Mouse (Mus musculus) embryonic stem cell, embryonic (primary cell): ENCODE data around the gene Cyth2.

Experiments
- CTCF ChIA-PET, 4 experiments: fragments of 300-600 bp in 2 of 4; fragments of 350-600 bp in 2 of 4; sonication (Branson Sonifier 250); formaldehyde crosslinking; loops; one replicate each; lab custom pipeline; 2022; ENCODE audit warnings: inconsistent platforms in 2 of 4; lab: Charles Lee
- POLR2A ChIA-PET, 4 experiments: fragments of 300-600 bp in 2 of 4; fragments of 350-600 bp in 2 of 4; sonication (Branson Sonifier 250); formaldehyde crosslinking; loops; one replicate each; lab custom pipeline; 2022; ENCODE audit warnings: antibody characterized with exemption in 4 of 4, inconsistent platforms in 1 of 4; lab: Charles Lee

Gene Cyth2

DNA sequence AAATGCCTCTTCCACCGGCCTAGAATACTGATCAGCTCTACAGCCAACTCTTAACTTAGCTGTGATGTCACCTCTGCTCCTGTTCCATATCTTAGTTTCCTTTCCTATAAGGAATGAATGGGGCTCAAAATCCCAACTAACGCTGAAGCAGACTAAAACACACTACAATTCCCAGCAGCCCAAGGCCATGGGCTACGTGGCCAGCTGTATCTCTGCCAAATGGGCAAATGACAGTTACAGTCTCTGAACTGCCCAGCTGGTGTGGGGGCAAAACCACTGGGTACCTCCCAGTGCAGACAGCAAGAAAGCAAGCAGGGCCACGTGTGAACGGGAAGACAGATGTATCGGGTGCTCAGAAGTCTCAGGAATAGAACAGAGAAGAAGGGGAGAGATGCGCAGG lies 12.2 kb upstream of the Cyth2 start:
- POLR2A ChIA-PET: interaction anchor here in 3 of 4 experiments (0.8 to 4.2 kb wide), 8 partner anchors 11 to 107 kb away, joined by 3 to 33 read pairs (median 3); partner anchors contain the start of gene Cyth2 (in 2 of the 3)
- CTCF ChIA-PET: interaction anchor here in 1 of 4 experiments (0.8 kb wide), 1 partner anchor 25 kb away, joined by 5 read pairs; no protein-coding TSS in a partner anchor

DNA sequence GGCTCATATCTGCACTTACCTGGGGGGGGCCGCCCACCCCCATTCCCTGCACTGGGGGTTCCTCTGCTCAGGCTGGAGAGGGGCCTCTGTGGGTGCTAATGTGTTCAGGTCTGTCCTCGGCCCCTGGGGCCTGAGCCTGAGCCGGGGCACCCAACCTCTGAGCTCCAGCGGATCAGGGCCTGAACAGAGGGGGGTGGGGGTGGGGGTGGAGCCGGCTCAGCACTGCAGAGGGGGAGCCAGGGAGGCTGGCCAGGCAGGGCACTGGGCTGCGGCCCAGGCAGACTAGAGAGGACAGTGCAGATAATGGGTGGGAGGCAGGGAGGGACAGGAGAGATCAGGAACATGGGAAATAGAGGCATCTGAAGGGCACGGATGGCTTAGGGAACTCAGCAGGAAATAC lies 10.2 kb upstream of the Cyth2 start, which contains the start of gene Kcnj14:
Kcnj14 (minus strand) TSS at position 185 of the 400 bp plus-strand sequence.
- ChIA-PET POLR2A (interaction anchor here in 3 of 4 experiments (0.6 to 4.3 kb wide), 5 partner anchors 9 to 24 kb away, joined by 3 to 33 read pairs (median 7); partner anchors contain the start of gene Cyth2 (in 3 of the 3)), CTCF (interaction anchor here in 2 of 4 experiments (1.2 to 1.6 kb wide), 2 partner anchors 23 kb away, joined by 3 to 5 read pairs; no protein-coding TSS in a partner anchor)

DNA sequence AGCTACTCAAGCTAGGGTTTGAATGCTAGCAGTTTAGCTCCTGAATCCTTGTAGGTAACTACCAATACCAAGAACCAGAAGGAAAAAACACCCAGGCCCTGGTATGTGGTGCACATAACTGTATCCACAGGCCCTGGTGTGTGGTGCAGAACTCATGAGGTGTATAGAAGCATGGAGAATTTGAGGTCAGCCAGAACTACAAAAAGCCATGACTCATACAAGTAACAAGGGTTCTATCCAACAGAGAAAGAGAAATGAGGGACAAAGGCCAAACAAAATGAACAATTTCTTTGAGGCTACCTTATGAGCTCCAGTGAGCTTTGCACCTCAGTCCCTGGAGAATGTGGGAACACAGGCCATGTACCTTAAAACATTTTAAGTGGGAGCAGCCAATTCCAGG lies 6.5 kb upstream of the Cyth2 start:
- ChIA-PET CTCF (interaction anchor here in 1 of 4 experiments (1.1 kb wide), 1 partner anchor 19 kb away, joined by 3 read pairs; no protein-coding TSS in a partner anchor), POLR2A (interaction anchor here in 2 of 4 experiments (1.1 to 4.3 kb wide), 4 partner anchors 9 to 52 kb away, joined by 3 to 26 read pairs (median 8); partner anchors contain the start of genes Grwd1 (in 1 of the 2) and Kdelr1 (in 1 of the 2))

DNA sequence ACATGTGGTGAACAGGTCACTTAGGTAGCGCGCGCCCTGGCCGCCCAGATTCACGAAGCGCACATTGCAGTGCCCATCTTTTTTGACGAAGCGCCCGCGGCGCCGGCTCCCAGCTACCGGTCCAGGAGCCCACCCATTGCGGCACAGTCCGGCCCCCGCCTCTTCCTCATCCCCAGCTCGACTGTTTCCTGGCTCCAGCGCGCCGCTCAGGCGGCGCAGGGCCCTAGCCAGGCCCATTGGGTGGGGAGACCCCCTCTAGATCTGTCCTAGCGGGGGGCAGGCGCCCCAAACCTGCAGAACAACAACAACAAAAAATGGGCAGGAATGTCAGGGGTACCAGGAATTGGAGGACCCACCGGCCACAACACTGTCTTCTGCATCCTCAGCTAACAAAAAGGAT lies 5.5 kb upstream of the Cyth2 start:
- ChIA-PET POLR2A (interaction anchor here in 3 of 4 experiments (0.6 to 4.3 kb wide), 6 partner anchors 8 to 190 kb away, joined by 3 to 26 read pairs (median 4); partner anchors contain the start of gene Grwd1 (in 1 of the 3)), CTCF (interaction anchor here in 2 of 4 experiments (0.6 to 1.2 kb wide), 4 partner anchors 19 to 80 kb away, joined by 3 to 5 read pairs (median 4); no protein-coding TSS in a partner anchor)

DNA sequence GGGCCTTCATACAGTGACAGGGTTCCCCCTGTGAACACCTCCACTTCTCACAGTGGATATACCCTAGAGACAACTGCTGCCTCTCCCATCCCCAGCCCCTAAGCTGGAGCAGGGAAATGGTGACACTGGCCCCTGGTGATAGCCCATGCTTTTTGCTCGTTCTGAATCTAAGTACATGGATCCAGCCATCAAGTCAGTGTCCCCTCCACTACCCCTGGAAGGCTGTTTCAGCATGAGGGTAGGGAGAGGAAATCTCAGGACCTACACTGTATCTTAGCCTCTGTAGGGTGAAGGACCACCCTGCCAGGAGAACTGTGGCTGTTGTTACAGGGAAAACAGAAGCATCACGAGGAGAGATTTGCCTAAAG lies 1.6 kb upstream of the Cyth2 start:
- CTCF ChIA-PET: interaction anchor here in 1 of 4 experiments (3.2 kb wide), 1 partner anchor 15 kb away, joined by 68 read pairs; no protein-coding TSS in a partner anchor
- POLR2A ChIA-PET: interaction anchor here in 1 of 4 experiments (1.6 to 5.6 kb wide), 3 partner anchors 9 to 98 kb away, joined by 4 to 47 read pairs (median 33); partner anchors contain the start of genes Kcnj14 and Sphk2

DNA sequence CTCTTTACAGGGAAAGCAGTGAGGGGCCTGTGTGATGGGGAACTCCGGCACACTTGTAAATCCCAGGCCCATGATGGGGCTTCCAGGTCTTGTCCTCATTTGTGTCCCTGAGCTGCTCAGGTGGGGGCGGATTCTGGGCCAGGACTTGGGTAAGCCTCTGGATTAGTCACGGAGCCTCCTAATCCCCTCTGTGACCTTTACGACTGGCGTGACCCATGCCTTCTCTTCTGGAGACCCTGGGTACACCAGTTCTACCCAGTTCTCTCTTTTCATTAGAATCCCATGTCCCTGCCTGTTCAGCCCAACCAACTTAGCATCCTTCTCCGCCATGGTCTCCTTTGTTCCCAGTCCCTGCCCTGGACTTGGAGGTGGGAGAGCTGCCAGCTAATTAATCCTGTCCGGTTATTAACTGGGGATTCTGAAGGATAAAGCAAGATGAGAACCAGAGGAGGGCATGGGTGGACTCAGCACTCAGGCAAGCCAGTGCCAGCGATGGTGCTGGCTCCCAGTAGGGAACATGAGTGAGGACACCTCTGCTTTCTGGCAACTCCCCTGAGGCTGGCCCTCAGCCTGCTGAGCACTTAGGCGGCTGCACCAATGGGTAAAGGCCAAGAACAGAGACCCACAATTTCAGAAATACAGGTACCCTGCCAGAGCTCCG lies 1.1 kb upstream of the Cyth2 start:
- ChIA-PET POLR2A (interaction anchor here (1.0 to 5.6 kb wide), 15 partner anchors 9 to 132 kb away, joined by 3 to 61 read pairs (median 7); partner anchors contain the start of genes Kcnj14 (in 2 of the 4), Fam83e (in 1 of the 4), Ntn5 (in 1 of the 4) and Sphk2 (in 1 of the 4)), CTCF (interaction anchor here in 3 of 4 experiments (1.1 to 3.2 kb wide), 7 partner anchors 14 to 109 kb away, joined by 3 to 68 read pairs (median 9); partner anchors contain the start of gene Fam83e (in 1 of the 3))

DNA sequence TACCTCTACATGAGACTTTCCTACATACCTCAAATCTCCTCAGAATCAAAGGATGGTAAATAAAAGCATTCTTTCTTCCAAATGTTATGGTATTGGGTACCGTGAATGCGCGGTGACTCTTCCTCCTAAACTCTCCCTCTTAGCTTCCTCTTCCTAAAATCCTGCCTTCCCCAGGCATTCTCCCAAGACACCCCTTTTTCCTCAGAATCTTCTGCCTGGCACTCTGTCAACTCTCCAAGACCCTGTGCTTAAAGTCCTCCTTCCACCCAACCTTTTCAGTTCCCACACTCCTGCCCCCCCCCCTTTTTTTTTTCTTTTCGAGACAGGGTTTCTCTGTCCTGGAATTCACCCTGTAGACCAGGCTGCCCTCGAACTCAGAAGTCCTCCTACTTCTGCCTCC lies 460 bp upstream of the Cyth2 start:
- ChIA-PET CTCF (interaction anchor here in 3 of 4 experiments (0.7 to 3.2 kb wide), 19 partner anchors 13 to 188 kb away, joined by 3 to 68 read pairs (median 6); partner anchors contain the start of genes Fam83e (in 1 of the 3), Kdelr1 (in 1 of the 3), Lmtk3 (in 1 of the 3) and Ntn5 (in 1 of the 3)), POLR2A (interaction anchor here (0.6 to 5.6 kb wide), 94 partner anchors 7 to 1070 kb away, joined by 3 to 61 read pairs (median 4); partner anchors contain the start of genes Sphk2 (in 4 of the 4), Kdelr1 (in 3 of the 4), Tmem143 (in 3 of the 4) and Fam83e (in 2 of the 4))

DNA sequence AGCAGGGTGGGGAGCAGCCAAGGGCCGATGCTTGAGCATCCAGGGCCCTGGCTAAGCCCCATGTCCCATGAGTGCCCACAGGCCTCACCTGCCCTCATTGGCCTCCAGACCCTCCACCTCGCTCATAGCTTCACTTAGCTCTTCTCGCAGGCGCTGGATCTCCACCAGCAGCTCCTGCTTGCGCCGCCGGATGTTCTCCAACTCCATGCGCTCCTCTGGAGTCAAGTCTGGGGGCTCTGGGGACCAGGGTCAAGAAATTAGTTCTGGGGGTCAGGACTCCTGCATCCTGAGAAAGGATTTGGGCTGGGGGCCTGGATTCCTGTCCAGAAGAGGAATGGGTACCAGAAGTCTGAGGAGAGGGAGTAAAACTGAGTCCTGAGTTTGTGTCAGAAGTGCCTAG lies 1.5 kb downstream of the Cyth2 start:
- ChIA-PET POLR2A (interaction anchor here in 2 of 4 experiments (0.6 to 5.6 kb wide), 10 partner anchors 11 to 1032 kb away, joined by 3 to 61 read pairs (median 15); partner anchors contain the start of genes Sphk2 (in 2 of the 2), Kcnj14 (in 1 of the 2) and Kdelr1 (in 1 of the 2)), CTCF (interaction anchor here in 2 of 4 experiments (1.3 to 3.1 kb wide), 2 partner anchors 11 to 12 kb away, joined by 4 to 14 read pairs; no protein-coding TSS in a partner anchor)

DNA sequence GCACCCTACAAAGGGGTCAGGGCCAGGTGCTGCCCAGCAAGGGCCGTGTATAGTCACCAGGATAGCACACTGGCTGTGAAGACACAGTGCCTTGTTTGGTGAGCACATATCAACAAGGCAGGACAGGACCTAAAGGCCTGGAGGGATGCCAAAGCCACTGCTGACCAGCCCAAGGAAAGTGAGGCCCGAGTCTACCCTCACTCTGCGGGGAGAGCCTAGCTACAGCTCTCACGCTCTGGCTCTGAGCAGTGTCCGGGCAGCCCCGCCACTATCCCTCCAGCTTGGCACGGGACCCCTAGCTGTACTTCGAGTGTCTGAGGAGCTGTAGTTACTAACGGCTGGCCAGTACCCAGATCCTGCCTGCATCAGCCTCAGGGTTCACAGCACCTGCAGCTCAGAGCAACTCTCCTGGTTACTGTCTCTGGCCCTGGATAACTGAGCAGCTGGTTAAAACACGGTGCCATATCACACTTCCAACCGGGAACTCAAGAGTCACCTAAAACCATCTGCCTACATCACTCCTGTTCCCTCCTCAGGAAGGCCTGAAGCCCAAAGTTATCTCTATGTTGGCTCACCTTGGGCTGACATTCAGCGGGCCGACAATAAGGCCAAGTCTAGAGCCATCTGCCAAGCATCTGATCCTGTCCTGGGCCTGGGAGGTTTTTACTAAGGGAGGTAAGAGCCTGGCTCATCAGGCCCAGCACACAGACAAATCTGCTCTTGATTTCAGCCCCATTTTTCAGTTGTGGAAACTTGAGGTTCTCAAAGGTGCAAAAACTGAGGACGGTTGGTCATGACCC lies 4.9 kb downstream of the Cyth2 start:
- ChIA-PET CTCF (interaction anchor here in 3 of 4 experiments (1.1 to 1.5 kb wide), 3 partner anchors 8 kb away, joined by 4 to 10 read pairs (median 5); no protein-coding TSS in a partner anchor), POLR2A (interaction anchor here in 3 of 4 experiments (0.6 to 2.2 kb wide), 6 partner anchors 20 to 394 kb away, joined by 3 to 9 read pairs (median 4); partner anchors contain the start of gene Grwd1 (in 1 of the 3))

DNA sequence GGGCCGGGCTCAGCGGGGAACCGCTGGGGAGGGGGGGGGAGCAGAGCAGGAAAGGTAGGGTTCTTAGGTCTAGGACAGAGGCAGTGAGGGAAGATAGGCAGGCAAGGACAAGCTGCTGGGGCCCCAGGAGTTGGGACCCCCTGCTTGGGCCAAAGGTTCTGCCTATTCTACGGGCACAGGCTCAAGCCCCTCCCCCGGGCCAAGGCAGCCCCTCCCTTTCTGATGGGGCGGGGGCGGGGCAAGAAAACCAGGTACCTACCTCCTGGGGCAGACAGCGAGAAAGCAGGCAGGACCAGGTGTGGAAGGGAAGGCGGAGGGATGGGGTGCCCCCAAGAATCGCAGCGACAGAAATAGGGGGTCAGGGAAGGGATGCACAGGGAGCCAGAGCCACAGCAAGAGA lies 5.9 kb downstream of the Cyth2 start:
- CTCF ChIA-PET: interaction anchor here in 1 of 4 experiments (1.5 kb wide), 1 partner anchor 7 kb away, joined by 10 read pairs; no protein-coding TSS in a partner anchor
- POLR2A ChIA-PET: interaction anchor here in 3 of 4 experiments (0.6 to 2.2 kb wide), 8 partner anchors 13 to 163 kb away, joined by 3 to 9 read pairs (median 3); partner anchors contain the start of genes Fam83e (in 1 of the 3) and Grwd1 (in 1 of the 3)

DNA sequence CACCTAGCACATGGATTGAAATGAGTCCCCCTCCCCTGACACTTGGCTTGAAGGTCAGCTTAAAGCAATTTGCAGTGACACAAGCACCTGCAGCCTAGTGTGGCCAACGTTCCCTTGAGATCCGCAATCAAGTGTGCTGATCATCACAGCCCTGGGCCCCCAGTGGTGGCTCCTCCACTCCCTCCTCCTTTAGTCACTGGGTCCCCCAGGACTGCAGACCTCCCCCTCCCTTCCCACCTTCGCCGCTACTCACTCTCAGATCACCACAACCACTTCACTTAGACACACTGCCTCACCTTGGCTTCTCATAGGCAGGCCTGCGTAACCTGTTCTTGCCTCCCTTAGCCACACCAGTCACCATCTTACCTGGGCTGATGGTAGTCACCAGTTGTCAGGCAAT lies 8.4 kb downstream of the Cyth2 start:
- CTCF ChIA-PET: no interaction called here
- POLR2A ChIA-PET: interaction anchor here in 1 of 4 experiments (0.5 to 1.6 kb wide), 3 partner anchors 8 to 83 kb away, joined by 3 to 4 read pairs (median 3); partner anchors contain the start of gene Cyth2

DNA sequence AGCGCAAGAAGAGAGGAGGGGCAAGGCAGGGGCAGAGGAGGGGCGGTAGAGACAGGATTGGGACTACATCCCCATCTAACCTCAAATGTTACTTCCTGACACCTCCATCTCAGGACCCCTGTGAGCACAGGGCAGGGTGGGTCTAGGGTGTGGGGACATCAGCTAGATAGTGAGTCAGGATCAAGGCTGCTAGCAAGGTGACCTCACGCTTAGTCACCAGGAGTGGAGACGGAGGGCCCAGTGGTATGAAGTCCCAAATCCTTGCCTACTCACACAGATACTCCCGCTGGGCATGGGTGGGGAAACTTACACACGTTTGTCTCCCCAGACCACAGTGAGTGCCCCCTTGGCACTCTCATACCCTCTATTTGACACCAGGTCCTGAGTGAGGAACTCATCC lies 11.8 kb downstream of the Cyth2 start:
- ChIA-PET CTCF (interaction anchor here (1.2 to 3.6 kb wide), 15 partner anchors 11 to 326 kb away, joined by 4 to 145 read pairs (median 18); partner anchors contain the start of genes Cyth2 (in 1 of the 4) and Kdelr1 (in 1 of the 4)), POLR2A (interaction anchor here (0.6 to 5.9 kb wide), 15 partner anchors 12 to 343 kb away, joined by 3 to 95 read pairs (median 21); partner anchors contain the start of genes Cyth2 (in 2 of the 4), Fam83e (in 1 of the 4), Ftl1 (in 1 of the 4) and Lmtk3 (in 1 of the 4))

DNA sequence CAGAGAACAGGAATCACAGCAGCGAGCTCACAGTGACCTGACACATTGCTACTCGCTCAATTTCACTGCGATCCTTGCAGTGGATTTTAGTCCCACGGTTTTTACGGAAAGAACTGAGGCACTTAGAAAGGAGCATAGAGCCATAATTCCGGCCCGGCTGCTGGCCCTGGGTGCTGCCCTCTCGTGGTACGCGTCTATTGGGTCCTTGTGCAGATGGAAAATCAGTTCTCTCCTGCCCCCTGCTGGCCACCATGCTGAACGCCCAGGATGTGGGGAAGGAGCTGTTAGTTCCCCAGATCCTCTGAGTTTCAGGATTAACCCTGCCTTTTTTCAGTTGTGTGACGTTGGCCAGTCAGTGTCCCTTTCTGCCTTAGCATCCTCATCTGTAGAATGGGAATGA lies 13.0 kb downstream of the Cyth2 start:
- ChIA-PET CTCF (interaction anchor here (0.5 to 3.6 kb wide), 144 partner anchors 8 to 1090 kb away, joined by 3 to 145 read pairs (median 4); partner anchors contain the start of genes Lmtk3 (in 4 of the 4), Cyth2 (in 3 of the 4), Fam83e (in 3 of the 4) and Kdelr1 (in 3 of the 4)), POLR2A (interaction anchor here (0.6 to 5.9 kb wide), 71 partner anchors 10 to 1249 kb away, joined by 3 to 95 read pairs (median 6); partner anchors contain the start of genes Cyth2 (in 4 of the 4), Sphk2 (in 4 of the 4), Fam83e (in 3 of the 4) and Kdelr1 (in 2 of the 4))

DNA sequence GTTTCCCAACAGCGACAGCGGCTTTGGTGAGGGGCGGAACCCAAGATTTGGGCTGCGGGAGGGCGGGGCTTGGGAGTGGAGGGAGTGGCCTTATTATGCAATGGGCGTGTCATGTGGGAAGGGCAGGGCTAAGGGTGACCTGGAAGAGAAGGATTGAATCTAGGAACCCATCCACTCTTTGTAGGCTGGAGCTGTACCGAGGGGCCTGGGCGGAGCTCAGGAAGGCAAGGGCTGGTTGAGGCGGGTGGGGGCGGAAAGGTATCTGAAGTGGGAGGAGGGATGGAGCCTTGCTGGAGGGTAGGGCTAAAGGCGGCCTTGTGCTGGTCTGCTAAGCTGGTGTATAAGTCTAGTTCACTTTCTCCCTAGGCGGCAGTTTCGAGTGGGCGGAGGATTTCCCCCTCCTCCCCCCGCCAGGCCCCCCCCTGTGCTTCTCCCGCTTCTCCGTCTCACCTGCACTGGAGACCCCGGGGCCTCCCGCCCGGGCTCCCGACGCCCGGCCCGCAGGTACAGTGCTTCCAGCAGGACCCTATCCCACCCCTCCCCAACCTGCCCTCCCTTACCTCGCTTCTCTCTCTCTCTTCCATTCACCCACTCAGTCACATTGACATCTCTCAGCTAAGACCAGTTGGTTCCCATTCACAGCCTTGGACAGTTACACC lies 13.7 kb downstream of the Cyth2 start:
- ChIA-PET CTCF (interaction anchor here (0.5 to 3.6 kb wide), 93 partner anchors 8 to 783 kb away, joined by 3 to 145 read pairs (median 5); partner anchors contain the start of genes Lmtk3 (in 4 of the 4), Fam83e (in 3 of the 4), Cyth2 (in 2 of the 4) and Kdelr1 (in 2 of the 4)), POLR2A (interaction anchor here (0.5 to 5.9 kb wide), 80 partner anchors 9 to 1250 kb away, joined by 3 to 95 read pairs (median 5); partner anchors contain the start of genes Cyth2 (in 4 of the 4), Sphk2 (in 4 of the 4), Fam83e (in 3 of the 4) and Kdelr1 (in 3 of the 4))

DNA sequence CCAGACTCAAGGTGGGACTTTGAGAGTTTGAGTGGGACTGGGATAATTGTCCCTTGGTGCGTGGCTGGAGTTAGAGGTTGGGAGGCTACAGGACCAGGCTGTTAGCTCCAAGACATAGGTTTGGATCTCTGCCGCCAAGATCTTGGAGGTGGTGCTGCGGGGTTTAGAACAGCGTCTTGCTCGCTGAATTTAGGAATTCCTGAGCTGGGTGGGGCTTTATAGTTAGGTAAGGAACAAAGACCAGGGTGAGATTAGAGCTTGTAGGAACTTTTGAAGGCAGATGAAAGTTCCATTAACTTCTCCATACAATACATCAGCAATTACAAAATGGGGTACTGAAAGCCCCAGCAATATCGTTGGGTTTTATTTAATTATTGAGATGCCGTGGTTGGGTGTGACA lies 14.4 kb downstream of the Cyth2 start:
- POLR2A ChIA-PET: interaction anchor here (0.8 to 5.9 kb wide), 60 partner anchors 8 to 338 kb away, joined by 3 to 95 read pairs (median 6); partner anchors contain the start of genes Cyth2 (in 3 of the 4), Kdelr1 (in 3 of the 4), Sphk2 (in 3 of the 4) and Fam83e (in 2 of the 4)
- CTCF ChIA-PET: interaction anchor here (0.5 to 3.6 kb wide), 26 partner anchors 13 to 203 kb away, joined by 3 to 145 read pairs (median 18); partner anchors contain the start of genes Cyth2 (in 2 of the 4), Fam83e (in 2 of the 4), Lmtk3 (in 2 of the 4) and Ccdc114 (in 1 of the 4)
